In the genomic region with DNA sequence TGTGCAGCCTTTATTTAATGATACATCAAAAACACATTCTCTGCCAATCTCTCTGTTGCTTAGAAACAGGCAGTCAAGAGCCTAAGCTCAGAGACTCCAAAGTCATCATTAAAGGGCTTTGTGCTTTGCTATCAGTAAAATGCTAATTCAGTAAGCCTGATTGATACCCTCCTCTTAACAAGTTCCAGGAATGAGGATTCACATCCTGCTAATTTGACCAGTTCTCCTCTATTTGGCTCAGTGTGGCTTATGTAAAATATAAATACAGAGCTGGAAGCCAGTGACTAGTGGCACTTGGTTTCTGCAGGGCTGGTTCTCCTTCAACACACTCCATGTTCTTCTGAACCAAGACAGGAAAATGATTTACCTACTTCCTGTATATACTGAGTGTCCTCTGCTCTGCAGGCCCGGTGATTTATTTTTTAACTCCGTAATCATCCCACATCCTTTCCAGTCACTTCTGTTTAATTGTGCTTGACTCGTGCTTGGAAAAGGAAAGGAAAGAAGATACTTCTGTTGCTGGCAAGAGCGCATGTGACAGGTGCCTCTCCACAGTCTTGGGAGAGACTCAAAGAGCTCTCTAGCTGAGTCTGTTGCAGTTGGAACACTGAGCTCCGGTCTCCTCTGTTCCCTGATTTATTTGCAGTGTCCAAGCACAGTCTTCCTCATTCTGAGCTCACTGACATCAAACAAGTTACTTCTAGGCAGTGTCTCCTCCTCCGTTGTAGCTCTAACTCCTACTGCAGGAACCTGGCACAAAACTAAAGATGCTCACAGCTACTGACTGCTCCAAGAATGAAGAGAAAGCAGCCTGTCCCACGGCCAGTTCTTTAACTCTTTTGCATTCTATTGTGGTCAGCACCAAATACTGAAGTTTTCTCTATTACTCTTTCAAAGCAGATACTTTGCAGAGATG, we compare ENCODE assay signal across 11 mouse cellular contexts.
DNase-seq lines count a peak whose midpoint lies in the region; ATAC-seq lines count a peak whose summit lies in the region.
"Had no signal": no experiment of that assay in that cellular context is flagged by ENCODE, and none has a peak within 500 bp of the region (broad histone marks: within the 10 kb centered on the region; RNA-seq: fewer than 3 reads in every experiment).

No protein-coding gene starts in this region.

- 77% methylated on average over 7 of the region's 7 CpGs for WGBS in hindbrain, embryonic 12.5 days
- 54% methylated on average over 7 of the region's 7 CpGs for whole genome bisulfite sequencing in midbrain, embryonic 13.5 days

- peak; percentile 66 for ATAC-seq in hindbrain, embryonic 12.5 days (ENCODE audit: low FRiP score)
- peak; percentile 88 for ATAC-seq in midbrain, embryonic 13.5 days
- ATAC-seq: inflammation-experienced regulatory T-cells, adult 6 months had no signal

- H3K4me2 ChIP-seq in hindbrain, embryonic 12.5 days (replicated peaks) = no peak overlapping the region
- no peak overlapping the region for H3K4me2 ChIP-seq in midbrain, embryonic 13.5 days (replicated peaks)
- H3K4me2 ChIP-seq: embryonic facial prominence, embryonic 12.5 days had no signal

- H3K4me3 ChIP-seq in hindbrain, embryonic 12.5 days = no peak overlapping the region
- no peak overlapping the region for H3K4me3 ChIP-seq in midbrain, embryonic 13.5 days (replicated peaks)
- H3K4me3 ChIP-seq: embryonic facial prominence, embryonic 12.5 days had no signal

- peak; percentile 2 to 4 for DNase-seq in left cerebral cortex, adult 18-20 months (ENCODE audit: low spot score in 2 of 2)
- DNase-seq in left cerebral cortex, adult 11 months (ENCODE audit: low spot score) = no peak
- DNase-seq in cerebellum, adult 9-10 months = peak; percentile 11
- DNase-seq in ovary, postnatal 14 days (ENCODE audit: low spot score) = no peak
- DNase-seq in spleen, adult 12 weeks (ENCODE audit: low spot score) = no peak
- no peak for DNase-seq in heart, postnatal 10 days
- DNase-seq: gastrocnemius, postnatal 36 days had no signal

- no peaks in the 10 kb centered on the region for H3K36me3 ChIP-seq in hindbrain, embryonic 12.5 days
- H3K36me3 ChIP-seq in midbrain, embryonic 13.5 days = no peaks in the 10 kb centered on the region
- H3K36me3 ChIP-seq: embryonic facial prominence, embryonic 12.5 days had no signal

- H3K9me3 ChIP-seq in hindbrain, embryonic 12.5 days (replicated peaks) = no peaks in the 10 kb centered on the region
- H3K9me3 ChIP-seq in midbrain, embryonic 13.5 days = no peaks in the 10 kb centered on the region
- H3K9me3 ChIP-seq: embryonic facial prominence, embryonic 12.5 days had no signal

- intact Hi-C loops in heart, postnatal 10 days (cut with DNase I) = no loop called here

- H3K9ac ChIP-seq in hindbrain, embryonic 12.5 days = no peak overlapping the region
- H3K9ac ChIP-seq in midbrain, embryonic 13.5 days (replicated peaks) = no peak overlapping the region
- H3K9ac ChIP-seq: embryonic facial prominence, embryonic 12.5 days had no signal

- no peak overlapping the region for H3K27ac ChIP-seq in hindbrain, embryonic 12.5 days
- peak overlapping the region; percentile 61 for H3K27ac ChIP-seq in midbrain, embryonic 13.5 days
- H3K27ac ChIP-seq: embryonic facial prominence, embryonic 12.5 days had no signal

- peaks cover 7% of the 10 kb centered on the region for H3K4me1 ChIP-seq in hindbrain, embryonic 12.5 days
- H3K4me1 ChIP-seq in midbrain, embryonic 13.5 days (replicated peaks) = peaks cover 22% of the 10 kb centered on the region
- H3K4me1 ChIP-seq: embryonic facial prominence, embryonic 12.5 days had no signal

- H3K27me3 ChIP-seq in hindbrain, embryonic 12.5 days = no peaks in the 10 kb centered on the region
- no peaks in the 10 kb centered on the region for H3K27me3 ChIP-seq in midbrain, embryonic 13.5 days
- H3K27me3 ChIP-seq: embryonic facial prominence, embryonic 12.5 days had no signal

Comparison
In these comparisons a context has a peak if more than half of its experiments do, and no peak if none do; other contexts are left out.
1. DNase-seq: peak in left cerebral cortex, adult 18-20 months (2 of 2) and cerebellum, adult 9-10 months (single experiment); none in left cerebral cortex, adult 11 months (single experiment), ovary, postnatal 14 days (single experiment), spleen, adult 12 weeks (single experiment) and heart, postnatal 10 days (0 of 2).